Mouse (Mus musculus) gastrocnemius, adult 2 months (tissue): ENCODE results near the gene Trove2. TPM values are rescaled to one million over a fixed set of nuclear protein-coding genes. Genes with fewer than 3 reads are reported as not detected.

ENCODE experiments used
- DNase-seq: peaks from one replicate; pipeline ENCODE4 v3.0.0; 2022
- H3K27ac ChIP-seq: fragments of 200-600 bp; 2 replicates; pipeline ENCODE4 v1.8.1; 2022; ENCODE audit warnings: mild to moderate bottlenecking
- H3K4me3 ChIP-seq: fragments of 200-600 bp; 2 replicates; pipeline ENCODE4 v1.8.1; 2022; ENCODE audit warnings: mild to moderate bottlenecking, moderate library complexity
- CTCF ChIP-seq: fragments of 200-600 bp; IDR thresholded peaks from 2 replicates; pipeline ENCODE4 v1.8.1; 2022; ENCODE audit warnings: antibody characterized with exemption, mild to moderate bottlenecking, moderate library complexity
- intact Hi-C: fragments of 180-260 bp; cut with DNase I; formaldehyde crosslinking; loops from one replicate; pipeline ENCODE4 v1.15.1; 2025
- long read RNA-seq, 2 experiments: library from polyadenylated mRNA; stranded (forward); transcript quantifications; one replicate each; pipeline ENCODE4 v2.0.0; 2021
- total RNA-seq, 2 experiments: library from RNA; stranded (reverse); gene quantifications; 2 replicates each; pipeline ENCODE4 v1.2.3; 2021

Trove2 gene
- total RNA-seq, result 1 to 10 TPM; 2.7 to 3.8 TPM
- long read RNA-seq, experiment 1, full-length matches to known transcripts, result 2 of 3 reads
- long read RNA-seq, experiment 1, partial matches to known transcripts, result 0 of 3 reads
- long read RNA-seq, experiment 1, other reads (novel, unspliced or antisense), result 1 of 3 reads
- long read RNA-seq, experiment 2, full-length matches to known transcripts, result 1 of 2 reads
- long read RNA-seq, experiment 2, partial matches to known transcripts, result 0 of 2 reads
- long read RNA-seq, experiment 2, other reads (novel, unspliced or antisense), result 1 of 2 reads

DNA sequence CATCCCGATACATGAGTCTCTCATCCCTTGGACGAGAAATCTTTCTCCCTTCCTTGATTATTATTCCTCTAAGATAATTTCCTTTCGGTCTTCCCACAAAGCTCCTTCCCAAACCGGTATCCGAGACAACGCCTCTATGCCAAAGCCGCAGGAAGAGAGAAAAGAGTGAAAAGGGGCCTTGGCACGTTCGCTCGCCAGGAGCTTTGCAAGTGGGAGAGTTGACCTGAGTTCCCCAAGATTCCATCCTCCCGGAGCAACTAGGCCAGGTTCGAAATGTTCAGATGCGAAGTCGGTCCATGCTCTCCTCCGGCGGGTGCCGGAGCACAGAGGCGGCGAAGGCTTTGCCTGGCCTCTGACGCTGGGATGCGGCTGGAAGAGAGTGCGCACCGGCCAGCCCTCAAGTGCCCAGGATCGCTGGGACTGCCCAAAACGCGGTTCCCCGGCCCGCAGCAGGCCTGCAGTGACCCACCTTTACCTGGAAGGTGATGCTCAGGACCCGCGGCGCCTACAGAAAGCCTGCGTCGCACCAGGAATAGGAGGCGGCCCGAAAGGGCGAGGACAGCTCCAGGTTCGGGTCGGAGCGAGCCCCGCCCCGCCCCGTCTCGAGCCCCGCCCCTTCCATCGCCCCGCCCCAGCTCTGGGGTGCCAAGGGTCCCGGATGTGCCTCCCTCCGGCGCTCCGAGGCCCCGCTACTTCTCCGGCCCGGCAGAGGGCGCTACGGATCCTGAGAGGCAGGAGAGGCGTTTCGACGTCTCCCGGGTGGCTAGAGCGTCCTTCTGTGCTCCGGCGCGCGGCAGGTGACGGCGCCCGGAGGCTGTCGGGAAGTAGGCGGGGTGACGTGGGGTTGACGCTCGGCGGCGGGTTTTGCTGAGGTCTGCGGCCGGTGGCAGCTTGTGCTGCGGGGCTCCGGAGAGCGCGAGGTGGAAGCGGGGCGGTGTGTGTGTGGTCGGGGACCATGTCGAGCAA, at the start of gene Trove2, which contains the start of gene Uchl5:
Trove2 (minus strand) TSS at position 623 of the 966 bp plus-strand sequence.
Uchl5 (plus strand) TSS at position 827 of the 966 bp plus-strand sequence.
- peak within 1 kb of the TSS; percentile 88 for H3K27ac ChIP-seq
- TF ChIP-seq CTCF, result peak; percentile 80
- intact Hi-C loops, result loop anchor here (2.0 kb wide), 2 partner anchors 38 to 74 kb away; partner anchors contain the start of gene Cdc73
- peak; percentile 99 for DNase-seq
- peak within 1 kb of the TSS; percentile 84 for H3K4me3 ChIP-seq

DNA sequence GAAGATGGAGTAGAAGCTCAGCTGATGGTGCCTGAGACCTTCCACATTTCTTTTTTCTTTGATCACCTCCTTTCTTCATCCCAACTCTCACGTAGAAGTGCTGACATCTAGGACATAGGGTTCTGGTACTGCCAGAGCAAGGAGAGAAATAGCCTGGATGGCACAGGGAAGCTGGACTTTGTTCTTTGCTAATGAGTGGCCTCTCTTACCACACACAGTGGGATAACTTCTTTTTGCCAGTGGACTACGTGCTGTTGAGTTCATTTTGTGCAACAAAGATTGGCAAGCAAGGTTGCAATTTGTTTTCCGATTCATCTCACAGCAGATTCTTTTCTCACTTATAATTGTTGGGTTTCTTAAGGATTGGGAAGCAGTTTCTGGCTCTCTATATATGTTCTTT, 45.8 kb upstream of the Trove2 start:
- intact Hi-C loops, result no loop called here
- TF ChIP-seq CTCF, result no peak
- H3K27ac ChIP-seq, result no peak overlapping the region
- no peak overlapping the region for H3K4me3 ChIP-seq
- no peak for DNase-seq

DNA sequence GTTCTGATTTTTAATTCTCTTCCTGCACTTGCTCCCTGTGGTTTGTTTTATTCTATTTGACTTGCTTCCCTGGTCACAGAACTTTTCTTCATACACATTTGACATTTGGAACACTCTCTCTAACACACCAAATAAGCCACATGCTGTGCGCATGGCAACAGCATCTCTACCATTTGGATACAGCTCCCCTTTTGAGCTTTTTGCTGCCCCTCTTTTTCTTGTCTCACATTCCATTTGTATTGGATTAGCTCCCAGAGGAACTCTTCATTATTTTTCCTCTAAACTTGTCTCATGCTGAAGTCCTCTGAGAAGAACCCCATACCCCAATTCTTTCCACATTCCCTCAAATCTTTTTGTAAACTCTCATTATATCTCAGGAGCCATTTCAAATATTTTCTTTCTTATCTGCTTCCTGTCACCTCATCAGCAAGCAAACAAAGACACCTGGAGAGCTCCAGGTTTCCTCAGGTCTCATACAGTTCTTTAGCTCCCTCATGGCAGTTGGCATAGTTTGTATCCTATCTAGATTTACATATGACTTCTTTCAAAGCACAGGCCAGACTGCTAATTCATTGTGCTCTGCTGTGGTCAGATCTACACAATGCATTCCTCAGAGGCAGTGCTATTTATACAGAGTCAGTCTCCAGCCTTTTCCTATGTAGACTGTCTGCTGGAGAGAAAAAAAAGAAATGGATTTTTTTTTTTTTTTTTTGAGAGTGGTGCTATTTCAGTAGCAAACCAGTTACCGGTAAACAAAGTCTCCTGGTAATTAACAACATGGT, 43.4 kb upstream of the Trove2 start:
- no peak for DNase-seq
- no peak overlapping the region for H3K27ac ChIP-seq
- intact Hi-C loops, result no loop called here
- no peak for TF ChIP-seq CTCF
- H3K4me3 ChIP-seq, result no peak overlapping the region

DNA sequence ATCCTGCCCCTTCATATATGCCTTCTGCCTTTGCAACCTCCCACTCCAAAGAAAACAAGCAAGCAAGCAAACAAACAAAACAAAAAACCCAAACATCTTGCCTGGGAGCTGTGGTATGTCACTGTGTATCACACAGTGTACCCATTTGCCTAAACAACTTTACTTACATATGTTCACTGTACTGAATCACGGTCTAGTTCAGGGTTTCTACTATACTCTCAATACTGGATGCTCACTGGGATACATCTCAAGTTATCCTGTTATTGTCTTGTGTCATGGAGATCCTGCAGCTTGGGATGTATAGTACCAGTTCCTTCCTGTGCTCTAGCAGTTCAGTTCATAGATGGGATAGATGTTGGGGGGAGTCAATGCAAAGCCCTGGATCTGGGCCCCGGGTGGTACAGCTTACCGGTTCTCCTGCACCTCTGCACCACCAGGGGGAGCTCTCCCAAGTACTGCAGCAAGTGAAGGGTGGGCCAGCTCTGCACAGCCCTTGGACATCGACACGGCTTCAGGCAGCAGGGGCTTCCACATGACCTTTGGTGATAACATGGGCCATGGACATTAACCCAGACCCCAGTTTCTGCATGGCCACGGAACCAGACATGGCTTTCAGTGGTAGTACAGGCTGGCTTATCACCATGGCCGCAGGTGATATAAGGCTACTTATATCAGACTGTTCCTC, 37.0 kb upstream of the Trove2 start:
- DNase-seq, result peak; percentile 89
- TF ChIP-seq CTCF, result peak; percentile 96; the same call in 1 of the 2 replicates
- no peak overlapping the region for H3K4me3 ChIP-seq
- H3K27ac ChIP-seq, result no peak overlapping the region
- intact Hi-C loops, result loop anchor here (2.0 kb wide), 1 partner anchor 193 kb away; no protein-coding TSS in a partner anchor

DNA sequence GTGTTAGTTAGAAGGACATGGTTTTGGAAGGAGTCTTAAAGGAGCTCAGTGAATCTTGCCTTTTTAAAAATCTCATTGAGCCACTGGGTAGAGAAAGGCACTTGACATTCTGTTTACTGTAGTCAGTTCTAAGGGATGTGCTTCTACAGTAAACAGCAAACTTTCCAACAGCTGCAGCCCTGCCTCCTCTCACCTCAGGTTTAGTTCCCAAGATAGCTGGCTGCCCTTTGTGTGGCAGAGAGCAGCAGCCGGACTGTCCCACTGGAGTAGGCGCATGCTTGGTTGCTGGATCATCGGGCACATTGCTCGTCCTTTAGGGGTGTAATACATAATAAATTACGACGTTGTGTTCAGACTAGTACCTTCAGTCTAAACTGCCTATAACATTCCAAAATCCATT, 32.2 kb upstream of the Trove2 start:
- no peak overlapping the region for H3K4me3 ChIP-seq
- intact Hi-C loops, result no loop called here
- no peak for TF ChIP-seq CTCF
- peak overlapping the region; percentile 64 for H3K27ac ChIP-seq
- peak; percentile 32 for DNase-seq

DNA sequence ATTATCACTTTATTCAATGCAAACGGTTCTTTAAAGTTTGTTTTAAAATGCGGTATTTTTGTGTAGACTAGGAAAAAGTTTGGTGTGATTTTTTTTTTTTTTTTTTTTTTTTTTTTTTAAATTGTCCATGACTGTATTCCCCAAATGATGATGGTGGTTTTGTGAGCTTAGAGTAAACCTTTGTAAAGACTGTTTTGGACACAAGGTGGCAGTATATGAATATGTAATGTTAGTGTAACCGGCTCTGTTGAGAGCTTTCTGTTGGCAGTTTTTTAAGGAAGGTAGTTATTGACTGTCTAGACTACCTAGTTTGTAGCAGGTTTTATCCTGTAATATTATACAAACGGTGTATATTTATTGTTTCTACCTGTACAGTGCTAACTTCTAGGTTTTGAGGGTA, 26.7 kb upstream of the Trove2 start:
- intact Hi-C loops, result loop anchor here (1.0 to 5.0 kb wide), 3 partner anchors 203 to 574 kb away; no protein-coding TSS in a partner anchor
- DNase-seq, result no peak
- Histone ChIP-seq H3K27ac (no peak overlapping the region), H3K4me3 (no peak overlapping the region)
- TF ChIP-seq CTCF, result peak; percentile 66

DNA sequence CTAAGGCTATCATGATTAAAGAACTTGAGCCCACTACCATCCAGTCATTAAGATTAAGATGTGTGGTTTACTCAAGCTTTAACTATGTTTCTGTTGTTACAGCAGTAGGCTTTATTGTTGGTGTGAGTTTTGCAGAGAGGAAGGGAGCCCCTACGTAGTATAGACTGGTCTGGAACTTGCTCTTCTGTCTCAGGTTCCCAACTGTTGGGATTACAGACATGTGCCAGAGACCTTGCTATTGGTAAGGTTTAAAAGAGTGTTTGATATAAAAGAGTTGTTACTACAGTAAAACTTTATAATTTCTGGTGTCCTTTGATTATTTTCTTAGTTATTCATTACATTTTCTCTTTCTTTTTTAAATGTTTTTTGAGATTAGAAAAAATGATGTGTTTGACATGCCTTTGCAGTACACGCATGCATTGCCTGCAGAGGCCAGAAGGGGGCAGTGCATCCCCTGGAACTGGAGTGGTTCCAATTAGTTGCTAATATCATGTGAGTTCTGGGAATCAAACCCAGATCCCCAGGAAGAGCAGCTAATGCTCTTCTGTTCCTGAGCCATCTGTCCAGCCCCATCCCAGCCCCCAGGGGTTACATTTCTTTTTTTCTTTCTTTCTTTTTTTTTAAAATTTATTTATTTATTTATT, 11.8 kb upstream of the Trove2 start:
- TF ChIP-seq CTCF, result peak; percentile 82
- peak; percentile 31 for DNase-seq
- intact Hi-C loops, result no loop called here
- no peak overlapping the region for H3K27ac ChIP-seq
- H3K4me3 ChIP-seq, result no peak overlapping the region

DNA sequence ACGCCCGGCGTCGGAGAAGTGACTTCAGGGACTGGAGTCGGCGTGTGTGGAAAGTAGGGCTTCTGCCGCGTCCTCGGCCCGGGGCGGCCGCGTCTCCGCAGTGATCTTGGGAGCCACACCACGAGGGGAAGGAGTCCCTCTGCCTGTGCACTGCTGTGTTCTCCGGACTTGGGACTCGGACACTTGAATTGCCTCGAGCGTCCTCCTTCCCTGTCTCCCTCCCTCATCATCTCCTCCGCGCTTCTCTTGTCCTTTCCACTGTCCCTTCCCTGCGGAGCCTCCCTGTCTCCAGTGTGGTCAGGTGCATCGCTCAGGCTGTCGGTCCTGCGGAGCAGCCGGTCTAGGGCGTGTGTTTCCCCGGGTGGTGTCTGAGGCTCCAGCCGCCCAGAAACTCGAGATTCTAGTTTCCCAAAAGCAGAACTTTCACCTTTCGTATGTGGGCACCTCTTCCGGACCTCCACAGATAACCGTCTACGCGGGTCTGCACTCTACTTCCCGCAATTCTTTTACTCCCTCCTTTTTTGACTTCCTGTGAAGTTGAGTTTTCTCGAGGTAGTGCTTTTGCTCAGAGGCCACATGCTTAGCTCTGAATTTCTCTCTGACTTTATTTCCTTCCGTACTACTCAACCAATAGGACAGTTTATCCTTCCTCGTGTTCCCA, 820 bp upstream of the Trove2 start:
- Histone ChIP-seq H3K27ac (peak overlapping the region; percentile 88), H3K4me3 (peak overlapping the region; percentile 84)
- intact Hi-C loops, result loop anchor here (2.0 kb wide), 2 partner anchors 39 to 75 kb away; partner anchors contain the start of gene Cdc73
- no peak for TF ChIP-seq CTCF
- no peak for DNase-seq

DNA sequence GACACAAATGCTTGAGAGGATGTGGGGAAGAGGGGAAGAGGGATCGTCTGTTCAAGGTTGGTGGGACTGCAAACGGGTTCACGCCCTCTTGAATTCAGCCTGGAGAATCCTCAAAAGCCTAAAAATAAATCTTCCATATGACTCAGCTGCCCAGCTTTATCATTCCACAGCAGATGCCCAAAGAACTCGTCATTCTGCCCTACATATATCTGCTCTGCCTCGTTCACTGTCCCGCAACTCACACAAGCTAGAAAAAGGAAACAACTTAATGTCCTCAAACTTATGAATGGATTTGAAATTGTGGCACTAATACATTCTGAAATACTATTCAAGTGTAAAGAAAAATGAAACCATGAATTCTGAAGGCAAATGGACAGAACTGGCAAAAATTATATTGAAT, 3.0 kb downstream of the Trove2 start:
- no peak overlapping the region for H3K27ac ChIP-seq
- H3K4me3 ChIP-seq, result no peak overlapping the region
- intact Hi-C loops, result no loop called here
- DNase-seq, result no peak
- no peak for TF ChIP-seq CTCF

DNA sequence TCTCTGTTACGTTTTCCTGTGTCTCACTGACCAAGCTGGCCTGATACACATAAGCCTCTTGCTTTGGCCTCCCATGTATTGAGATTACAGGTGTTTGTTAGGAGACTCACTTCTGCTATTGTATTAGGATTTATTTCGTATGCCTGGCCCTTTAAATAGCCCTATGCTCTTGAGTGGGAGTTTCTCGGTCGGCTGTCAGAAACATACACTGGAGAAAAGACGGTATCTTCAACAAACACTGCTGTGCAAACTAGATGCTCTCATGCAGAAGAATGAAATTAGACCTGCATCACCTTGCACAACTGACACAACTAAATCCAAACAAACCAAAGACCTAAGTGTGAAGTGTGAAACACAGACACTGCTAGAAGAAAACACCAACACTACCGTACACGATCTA, 3.8 kb downstream of the Trove2 start:
- Histone ChIP-seq H3K27ac (no peak overlapping the region), H3K4me3 (no peak overlapping the region)
- TF ChIP-seq CTCF, result no peak
- no peak for DNase-seq
- intact Hi-C loops, result no loop called here

DNA sequence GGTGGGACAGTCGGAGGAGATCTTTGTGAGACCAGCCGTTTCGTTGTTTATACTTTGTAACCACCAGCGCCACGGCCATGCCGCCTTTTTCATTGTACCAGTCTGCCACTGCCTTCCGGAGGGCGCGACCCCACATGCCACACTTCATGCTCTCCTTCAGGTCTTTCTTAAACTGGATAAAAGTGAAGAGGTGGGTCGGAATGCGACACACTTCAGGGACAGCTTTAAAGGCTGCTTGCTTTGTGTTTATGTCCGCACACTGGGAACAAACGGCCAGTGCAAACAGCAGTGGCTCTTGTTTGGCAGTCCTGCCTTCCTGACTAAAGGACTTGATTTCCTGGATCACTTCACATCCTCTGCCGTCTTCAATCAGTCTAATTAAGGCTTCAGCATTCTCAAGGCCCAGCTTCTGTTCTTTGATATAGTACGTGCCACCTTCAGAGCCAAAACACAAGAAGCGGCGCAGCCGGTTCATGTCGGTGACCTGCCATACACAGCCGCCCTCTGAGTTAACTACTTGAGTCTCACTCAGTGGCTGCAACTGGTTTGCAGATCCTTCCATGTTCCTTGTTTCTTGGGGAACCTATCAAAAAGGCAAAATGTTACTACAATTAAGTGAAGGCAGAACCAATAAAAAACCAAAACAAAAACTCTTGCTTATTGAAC, 6.3 kb downstream of the Trove2 start:
- TF ChIP-seq CTCF, result no peak
- no peak for DNase-seq
- intact Hi-C loops, result no loop called here
- Histone ChIP-seq H3K27ac (no peak overlapping the region), H3K4me3 (no peak overlapping the region)
